Mouse (Mus musculus) CH12.LX (cell line): ENCODE measurements around the gene Gm20695. TPM values are rescaled to one million over a fixed set of nuclear protein-coding genes. Genes with fewer than 3 reads are reported as not detected.
A peak's percentile ranks its signal among the peaks of the same experiment; 100 is the strongest.

Experiments
- DNase-seq: peaks from one replicate; pipeline ENCODE4 v3.0.0-alpha.2; 2013; ENCODE audit errors: extremely low read depth
- H3K27ac ChIP-seq: 2 replicates; pipeline ENCODE4 v1.5.1; 2012; ENCODE audit warnings: low read depth, mild to moderate bottlenecking, control low read depth, moderate library complexity; ENCODE audit not compliant: insufficient read depth
- H3K27me3 ChIP-seq: replicated peaks from 2 replicates; pipeline ENCODE3; 2012; ENCODE audit warnings: inconsistent platforms
- H3K36me3 ChIP-seq, 2 experiments: replicated peaks in 1 of 2; 2 replicates each; pipeline versions ENCODE3 to v1.6.1; 2012; ENCODE audit warnings: inconsistent platforms in 1 of 2, low read length in 1 of 2, mild to moderate bottlenecking in 1 of 2, mixed read lengths in 1 of 2, moderate library complexity in 1 of 2; ENCODE audit not compliant: control insufficient read depth in 1 of 2, insufficient read depth in 1 of 2
- H3K4me1 ChIP-seq, 2 experiments: 2 replicates each; pipeline ENCODE4 v1.6.1; 2012; ENCODE audit warnings: inconsistent platforms in 1 of 2, moderate library complexity in 1 of 2; ENCODE audit not compliant: insufficient read depth in 2 of 2, control insufficient read depth in 1 of 2
- H3K4me2 ChIP-seq: 2 replicates; pipeline ENCODE4 v1.6.1; 2012; ENCODE audit warnings: low read depth, mild to moderate bottlenecking, control low read depth; ENCODE audit not compliant: poor library complexity, insufficient read depth, severe bottlenecking
- H3K4me3 ChIP-seq, 3 experiments: fragments of 150-350 bp in 1 of 3; sonication (generic) in 1 of 3; replicated peaks in 1 of 3; 2 replicates each; pipeline versions ENCODE3 to v1.5.1; 2011 to 2012; ENCODE audit warnings: low read depth in 2 of 3, low read length in 2 of 3, mild to moderate bottlenecking in 2 of 3, moderate library complexity in 2 of 3, control low read depth in 1 of 3, improper control_type of control experiment in 1 of 3, inconsistent platforms in 1 of 3, mixed read lengths in 1 of 3; ENCODE audit not compliant: poor library complexity in 1 of 3
- H3K79me2 ChIP-seq: replicated peaks from 2 replicates; pipeline ENCODE4 v1.6.1; 2012; ENCODE audit warnings: mild to moderate bottlenecking, moderate library complexity; ENCODE audit not compliant: control insufficient read depth, poor library complexity, insufficient read depth, severe bottlenecking; ENCODE audit errors: extremely low read depth
- H3K9ac ChIP-seq: 2 replicates; pipeline ENCODE4 v1.6.1; 2012; ENCODE audit warnings: low read depth, mild to moderate bottlenecking, control low read depth, moderate library complexity; ENCODE audit not compliant: insufficient read depth
- H3K9me3 ChIP-seq: replicated peaks from 2 replicates; pipeline ENCODE3; 2012; ENCODE audit warnings: low read length, inconsistent platforms, mixed read lengths
- CHD1 ChIP-seq: IDR thresholded peaks from 2 replicates; pipeline ENCODE4 v1.6.1; 2012; ENCODE audit warnings: low read depth, low read length, improper control_type of control experiment, inconsistent platforms
- CHD2 ChIP-seq: IDR thresholded peaks from 2 replicates; pipeline ENCODE4 v1.6.1; 2011; ENCODE audit warnings: low read length, improper control_type of control experiment
- E2F4 ChIP-seq: IDR thresholded peaks from 2 replicates; pipeline ENCODE4 v1.6.1; 2011; ENCODE audit warnings: low read depth, low read length, improper control_type of control experiment; ENCODE audit not compliant: insufficient replicate concordance
- EP300 ChIP-seq: IDR thresholded peaks from 2 replicates; pipeline ENCODE4 v1.6.1; 2011; ENCODE audit warnings: low read length, improper control_type of control experiment
- ETS1 ChIP-seq: conservative IDR thresholded peaks from 2 replicates; pipeline ENCODE4 v1.6.1; 2012; ENCODE audit warnings: low read depth, mild to moderate bottlenecking, inconsistent platforms, low read length, improper control_type of control experiment, moderate library complexity
- GABPA ChIP-seq: IDR thresholded peaks from 2 replicates; pipeline ENCODE4 v1.6.1; 2012; ENCODE audit warnings: low read depth, low read length, improper control_type of control experiment, inconsistent platforms; ENCODE audit not compliant: insufficient replicate concordance
- HCFC1 ChIP-seq: IDR thresholded peaks from 2 replicates; pipeline ENCODE4 v1.6.1; 2012; ENCODE audit warnings: low read depth, mild to moderate bottlenecking, inconsistent platforms, low read length, improper control_type of control experiment
- KAT2A ChIP-seq: IDR thresholded peaks from 2 replicates; pipeline ENCODE4 v1.6.1; 2012; ENCODE audit warnings: low read length, improper control_type of control experiment, inconsistent platforms; ENCODE audit not compliant: insufficient replicate concordance
- MAX ChIP-seq: IDR thresholded peaks from 2 replicates; pipeline ENCODE4 v1.6.1; 2011; ENCODE audit warnings: low read length, improper control_type of control experiment
- MAZ ChIP-seq: IDR thresholded peaks from 2 replicates; pipeline ENCODE4 v1.6.1; 2012; ENCODE audit warnings: low read depth, mild to moderate bottlenecking, inconsistent platforms, low read length, improper control_type of control experiment, moderate library complexity
- MYC ChIP-seq: IDR thresholded peaks from 2 replicates; pipeline ENCODE4 v1.6.1; 2011; ENCODE audit warnings: low read depth, mild to moderate bottlenecking, improper control_type of control experiment, low read length
- NRF1 ChIP-seq: IDR thresholded peaks from 2 replicates; pipeline ENCODE4 v1.6.1; 2014; ENCODE audit warnings: low read depth, mild to moderate bottlenecking, inconsistent platforms, low read length, improper control_type of control experiment, moderate library complexity
- PAX5 ChIP-seq: IDR thresholded peaks from 2 replicates; pipeline ENCODE4 v1.6.1; 2012; ENCODE audit warnings: low read length, inconsistent platforms, mixed read lengths
- RAD21 ChIP-seq: IDR thresholded peaks from 2 replicates; pipeline ENCODE4 v1.6.1; 2011; ENCODE audit warnings: low read depth, mild to moderate bottlenecking, low read length, improper control_type of control experiment, moderate library complexity
- SMC3 ChIP-seq: IDR thresholded peaks from 2 replicates; pipeline ENCODE4 v1.6.1; 2011; ENCODE audit warnings: low read depth, low read length, improper control_type of control experiment
- TBP ChIP-seq: conservative IDR thresholded peaks from 2 replicates; pipeline ENCODE4 v1.6.1; 2011; ENCODE audit warnings: low read depth, low read length, improper control_type of control experiment
- TCF12 ChIP-seq: IDR thresholded peaks from 2 replicates; pipeline ENCODE4 v1.6.1; 2014; ENCODE audit warnings: low read depth, mild to moderate bottlenecking, inconsistent platforms, low read length, improper control_type of control experiment
- UBTF ChIP-seq: IDR thresholded peaks from 2 replicates; pipeline ENCODE4 v1.6.1; 2012; ENCODE audit warnings: low read depth, mild to moderate bottlenecking, inconsistent platforms, low read length, improper control_type of control experiment, moderate library complexity
- USF1 ChIP-seq: IDR thresholded peaks from 2 replicates; pipeline ENCODE4 v1.6.1; 2014; ENCODE audit warnings: low read depth, mild to moderate bottlenecking, inconsistent platforms, low read length, improper control_type of control experiment
- USF2 ChIP-seq: conservative IDR thresholded peaks from 2 replicates; pipeline ENCODE4 v1.6.1; 2011; ENCODE audit warnings: low read depth, low read length, improper control_type of control experiment
- ZC3H11A ChIP-seq: IDR thresholded peaks from 2 replicates; pipeline ENCODE4 v1.6.1; 2012; ENCODE audit warnings: low read depth, mild to moderate bottlenecking, inconsistent platforms, low read length, improper control_type of control experiment
- ZKSCAN1 ChIP-seq: IDR thresholded peaks from 2 replicates; pipeline ENCODE4 v1.6.1; 2012; ENCODE audit warnings: low read depth, inconsistent platforms, low read length, improper control_type of control experiment, borderline replicate concordance
- ZMIZ1 ChIP-seq: IDR thresholded peaks from 2 replicates; pipeline ENCODE4 v1.6.1; 2012; ENCODE audit warnings: low read depth, mild to moderate bottlenecking, inconsistent platforms, low read length, improper control_type of control experiment
- ZNF384 ChIP-seq: IDR thresholded peaks from 2 replicates; pipeline ENCODE4 v1.6.1; 2012; ENCODE audit warnings: low read depth, low read length, improper control_type of control experiment, inconsistent platforms
- dilution Hi-C: fragments of 300-500 bp; cut with MboI; formaldehyde crosslinking; loops from 2 replicates; pipeline ENCODE4 v1.14.3; 2020; ENCODE audit warnings: low sequenced_read_pairs; ENCODE audit not compliant: extremely low pct_unique_long_range_greater_than_20kb, extremely low pct_ligation_motif_present
- in situ Hi-C: fragments of 300-500 bp; cut with MboI; formaldehyde crosslinking; loops from 3 replicates; pipeline ENCODE4 v1.14.3; 2019; ENCODE audit warnings: low sequenced_read_pairs, low pct_ligation_motif_present, low pct_unique_long_range_greater_than_20kb, mixed read lengths
- polyA plus RNA-seq: library from polyadenylated mRNA; unstranded; fragments of >175 nt; gene quantifications from 2 replicates; pipeline ENCODE4 v1.2.1, GENCODE M21; 2012; ENCODE audit warnings: low read depth; ENCODE audit not compliant: insufficient read length
- total RNA-seq, 2 experiments: library from RNA; depleted of rRNA; stranded (reverse); fragments of 300-350 nt in 1 of 2; fragments of >200 nt in 1 of 2; gene quantifications; 2 replicates each; pipeline ENCODE4 v1.2.3; 2012 to 2014

The Gm20695 gene
- total and polyA plus RNA-seq, 3 experiments, result 0.89 to 1.2 TPM; not detected in 1

DNA sequence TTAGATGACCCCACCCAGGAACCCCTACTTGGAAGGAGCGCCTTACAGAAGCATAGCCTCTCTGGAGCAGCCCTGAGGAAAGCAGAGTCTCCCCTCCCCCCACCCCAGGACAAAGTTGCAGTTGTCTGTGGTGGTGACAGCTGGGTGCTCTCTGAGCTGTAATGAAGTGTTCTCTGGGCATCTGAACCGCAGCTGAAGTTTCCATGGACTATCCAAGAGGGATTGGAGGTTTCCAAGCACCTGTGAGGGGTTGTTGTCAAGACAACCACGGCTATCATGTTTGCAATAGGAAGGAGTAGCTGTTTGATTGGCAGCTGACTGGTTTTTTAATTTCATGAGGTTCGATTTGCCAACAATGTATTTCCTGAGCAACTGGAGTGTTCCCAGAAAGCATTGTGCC lies 41.5 kb upstream of the Gm20695 start:
- Histone ChIP-seq H3K36me3 (no peaks in the 10 kb centered on the region), H3K9ac (no peak overlapping the region), H3K79me2 (no peaks in the 10 kb centered on the region), H3K4me3 (no peak overlapping the region), H3K4me2 (peak overlapping the region; percentile 48), H3K9me3 (no peaks in the 10 kb centered on the region), H3K27ac (no peak overlapping the region), H3K27me3 (no peaks in the 10 kb centered on the region), H3K4me1 (peaks cover 6 to 18% of the 10 kb centered on the region in 2 experiments)
- DNase-seq, result no peak
- TF ChIP-seq ZMIZ1, result no peak
- no peak for TF ChIP-seq MAX
- no peak for TF ChIP-seq USF1
- TF ChIP-seq ZC3H11A, result no peak
- TF ChIP-seq UBTF, result no peak
- TF ChIP-seq ETS1, result no peak
- TF ChIP-seq HCFC1, result no peak
- TF ChIP-seq GABPA, result no peak
- TF ChIP-seq NRF1, result no peak
- no peak for TF ChIP-seq E2F4
- no peak for TF ChIP-seq EP300
- TF ChIP-seq MYC, result no peak
- TF ChIP-seq USF2, result no peak
- no peak for TF ChIP-seq KAT2A
- TF ChIP-seq MAZ, result no peak
- no peak for TF ChIP-seq TCF12
- in situ Hi-C loops, result loop anchor here (10.0 to 25.0 kb wide), 2 partner anchors 162 to 444 kb away; partner anchors contain the start of gene Slx4
- dilution Hi-C loops, result no loop called here

DNA sequence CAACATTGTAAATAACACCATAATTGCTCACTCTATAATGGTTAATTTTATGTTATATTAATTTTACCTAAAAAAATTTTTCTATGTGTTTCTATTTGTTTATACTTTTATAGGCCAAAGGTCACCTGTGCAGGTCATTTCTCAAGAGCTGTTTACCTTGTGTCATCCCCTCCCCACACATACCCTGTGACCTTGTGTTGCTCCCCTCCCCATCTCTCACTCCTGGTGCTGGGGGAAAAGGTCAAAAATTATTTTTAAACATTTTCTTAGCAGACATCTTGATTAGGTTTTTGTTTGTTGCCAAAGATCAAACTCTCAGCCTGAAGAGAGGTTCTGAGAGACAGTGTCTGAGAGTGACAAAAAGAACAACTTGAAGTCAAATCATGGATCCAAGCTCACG lies 40.7 kb upstream of the Gm20695 start:
- no peak for DNase-seq
- in situ Hi-C loops, result loop anchor here (10.0 to 25.0 kb wide), 2 partner anchors 161 to 444 kb away; partner anchors contain the start of gene Slx4
- no peak overlapping the region for H3K4me3 ChIP-seq
- H3K27ac ChIP-seq, result no peak overlapping the region
- dilution Hi-C loops, result no loop called here
- no peaks in the 10 kb centered on the region for H3K27me3 ChIP-seq
- no peaks in the 10 kb centered on the region for H3K9me3 ChIP-seq
- no peak overlapping the region for H3K9ac ChIP-seq
- H3K4me1 ChIP-seq, result peaks cover 6 to 19% of the 10 kb centered on the region in 2 experiments
- TF ChIP-seq ZMIZ1, result no peak
- TF ChIP-seq TCF12, result no peak
- no peak for TF ChIP-seq ZNF384
- no peak for TF ChIP-seq ZKSCAN1
- no peak for TF ChIP-seq CHD1
- no peak for TF ChIP-seq CHD2
- TF ChIP-seq SMC3, result no peak
- no peak for TF ChIP-seq PAX5
- TF ChIP-seq RAD21, result no peak
- no peak for TF ChIP-seq TBP
- H3K4me2 ChIP-seq, result no peak overlapping the region
- H3K79me2 ChIP-seq, result no peaks in the 10 kb centered on the region
- no peaks in the 10 kb centered on the region for H3K36me3 ChIP-seq
